Mouse (Mus musculus) kidney, embryonic 15.5 days (tissue): ENCODE measurements around the gene Phka1. TPM values are rescaled to one million over a fixed set of nuclear protein-coding genes. Genes with fewer than 3 reads are reported as not detected.
A peak's percentile ranks its signal among the peaks of the same experiment; 100 is the strongest.
"Not testable (repeated sequence)": the region's sequence is repeated elsewhere in the genome, so short reads cannot be mapped to it uniquely, and the experiment has no call there.

ENCODE experiments used
- ATAC-seq: fragments of 200-750 bp; cut with Nextera tagmentation; replicated peaks from 2 replicates; pipeline ENCODE4 v1.8.0; 2017; ENCODE audit warnings: moderate TSS enrichment; ENCODE audit not compliant: low FRiP score
- H3K27ac ChIP-seq: fragments of 300-500 bp; sonication (generic); 2 replicates; pipeline ENCODE4 v1.5.1; 2015; ENCODE audit warnings: mild to moderate bottlenecking, inconsistent platforms
- H3K27me3 ChIP-seq: fragments of 300-500 bp; sonication (generic); 2 replicates; pipeline ENCODE4 v1.6.1; 2015; ENCODE audit warnings: inconsistent platforms
- H3K36me3 ChIP-seq: fragments of 300-500 bp; sonication (generic); 2 replicates; pipeline ENCODE4 v1.6.1; 2015; ENCODE audit warnings: inconsistent platforms
- H3K4me1 ChIP-seq: fragments of 300-500 bp; sonication (generic); 2 replicates; pipeline ENCODE4 v1.6.1; 2015; ENCODE audit warnings: inconsistent platforms
- H3K4me2 ChIP-seq: fragments of 300-500 bp; sonication (generic); 2 replicates; pipeline ENCODE4 v1.6.1; 2015; ENCODE audit warnings: moderate library complexity, mild to moderate bottlenecking, inconsistent platforms
- H3K4me3 ChIP-seq: fragments of 300-500 bp; sonication (generic); replicated peaks from 2 replicates; pipeline ENCODE4 v1.5.1; 2015; ENCODE audit warnings: mild to moderate bottlenecking, inconsistent platforms
- H3K9ac ChIP-seq: fragments of 300-500 bp; sonication (generic); 2 replicates; pipeline ENCODE4 v1.6.1; 2015; ENCODE audit warnings: mild to moderate bottlenecking, inconsistent platforms
- H3K9me3 ChIP-seq: fragments of 300-500 bp; sonication (generic); replicated peaks from 2 replicates; pipeline ENCODE4 v1.6.1; 2016; ENCODE audit warnings: inconsistent platforms
- WGBS: fragments of 180-500 bp; shearing (Covaris S2); methylation state at CpG from one replicate; pipeline ENCODE4 v1.1.7; 2015; ENCODE audit warnings: mixed read lengths; 5-methylcytosine and 5-hydroxymethylcytosine counted together
- polyA plus RNA-seq: library from polyadenylated mRNA; unstranded; fragments of >200 nt; fragmentation: Nextera tagmentation; extraction: Ambion mirVana; gene quantifications from 2 replicates; pipeline ENCODE4 v1.2.1, GENCODE M21; 2015

Phka1 gene
- polyA plus RNA-seq, result 7.9 and 8.1 TPM in 2 replicates

DNA sequence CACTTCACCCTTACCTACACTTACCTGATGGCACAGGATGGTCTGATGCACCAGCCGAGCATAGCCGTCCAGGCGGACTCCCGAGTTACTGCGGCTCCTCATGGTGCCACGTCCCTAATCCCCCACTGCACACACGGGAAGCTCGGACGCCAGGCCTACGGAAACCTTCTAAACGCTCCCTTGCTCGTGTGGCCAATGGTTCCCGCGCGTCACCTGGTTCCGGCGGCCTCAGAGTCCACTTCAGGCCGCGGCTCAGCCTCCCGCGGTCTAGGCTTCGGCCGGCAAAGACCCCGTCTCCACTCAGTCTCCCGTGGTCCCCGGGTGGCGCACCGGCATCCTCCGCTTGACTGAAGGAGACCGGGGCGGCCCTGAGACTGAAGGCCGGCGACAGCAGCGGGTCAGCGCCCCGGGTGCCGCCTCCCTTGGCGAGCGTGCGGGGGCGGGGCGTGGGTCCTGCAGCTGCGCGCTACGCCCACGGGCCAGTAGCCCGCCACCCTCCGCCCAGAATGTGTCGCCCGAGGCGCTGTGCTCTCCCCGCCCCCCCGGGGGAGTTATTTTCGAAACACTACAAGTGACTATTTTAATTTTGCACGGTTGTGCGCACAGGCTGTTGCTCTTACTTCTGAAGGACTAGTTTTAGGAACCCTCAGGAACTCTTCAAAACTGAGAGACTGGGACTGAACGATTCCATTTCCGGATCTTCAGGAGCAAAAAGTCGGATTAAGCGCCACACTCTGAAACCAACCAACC, at the start of gene Phka1:
Gene Phka1 (minus strand): TSS at position 424 of the 750 bp plus-strand sequence.
- 0 out of 2 replicates have a peak within 1 kb of the TSS, but pooled peaks have one; percentile 14 for H3K27ac ChIP-seq
- H3K27me3 ChIP-seq, result peaks cover 37% of the 10 kb centered on the region

DNA sequence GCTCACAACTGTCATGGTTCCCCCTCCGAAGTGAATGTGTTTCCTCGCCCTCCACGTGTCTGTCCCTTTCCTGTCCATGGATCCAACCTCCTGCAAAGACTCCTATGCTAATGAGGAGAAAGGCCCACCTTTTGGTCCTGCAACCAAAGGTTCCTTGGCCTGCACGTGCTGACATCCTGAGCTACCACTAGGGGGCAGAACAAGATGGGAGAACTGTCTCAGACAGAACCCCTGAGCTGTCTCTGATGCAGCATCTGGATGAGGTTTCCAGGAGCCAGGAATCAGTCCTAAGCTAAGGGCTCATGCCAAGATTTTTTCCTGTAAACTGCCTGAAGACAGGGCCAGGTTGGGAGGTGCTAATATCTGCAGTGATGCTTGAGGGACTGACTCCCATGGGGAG, 45.2 kb upstream of the Phka1 start:
- not testable (repeated sequence) for H3K27ac ChIP-seq, H3K4me2 ChIP-seq, H3K9me3 ChIP-seq, H3K27me3 ChIP-seq, H3K36me3 ChIP-seq, H3K4me3 ChIP-seq, H3K9ac ChIP-seq, ATAC-seq, H3K4me1 ChIP-seq
- WGBS, result 22% methylated on average over 4 of the region's 4 CpGs

More for the DNA sequence above, at the start of gene Phka1:
- Histone ChIP-seq H3K9me3 (no peaks in the 10 kb centered on the region), H3K9ac (peak within 1 kb of the TSS; percentile 50), H3K4me3 (peak within 1 kb of the TSS; percentile 56), H3K4me2 (peak within 1 kb of the TSS; percentile 61), H3K4me1 (peaks cover 4% of the 10 kb centered on the region; the same call in 1 of the 2 replicates), H3K36me3 (no peaks in the 10 kb centered on the region)
- ATAC-seq, result peak; percentile 94
- WGBS, result 21% methylated on average over 60 of the region's 60 CpGs

DNA sequence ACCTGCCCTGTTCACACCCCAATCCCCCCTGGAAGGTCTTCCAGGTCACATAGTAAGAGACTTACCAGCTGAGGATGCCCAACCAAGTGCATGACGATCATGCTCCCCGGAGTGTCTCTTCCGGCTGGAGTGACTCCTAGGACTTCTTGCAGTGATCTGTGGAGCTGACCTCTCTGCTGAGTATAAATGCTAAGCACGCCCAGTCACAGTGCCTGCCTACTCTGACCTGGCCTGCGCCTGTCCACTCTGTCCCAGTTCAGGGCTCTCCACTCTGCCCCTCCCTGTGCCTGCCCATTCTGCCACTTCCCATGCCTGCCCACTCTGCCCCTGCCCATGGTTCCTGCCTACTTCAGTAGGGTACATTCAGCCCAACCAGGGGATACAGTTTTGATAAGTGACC, 42.8 kb upstream of the Phka1 start, which contains the start of gene Gm3880:
Gene Gm3880 (minus strand): TSS at position 101 of the 400 bp plus-strand sequence.
- H3K9me3 ChIP-seq, H3K4me1 ChIP-seq: not testable (repeated sequence)
- 85% methylated on average over 5 of the region's 5 CpGs for WGBS

DNA sequence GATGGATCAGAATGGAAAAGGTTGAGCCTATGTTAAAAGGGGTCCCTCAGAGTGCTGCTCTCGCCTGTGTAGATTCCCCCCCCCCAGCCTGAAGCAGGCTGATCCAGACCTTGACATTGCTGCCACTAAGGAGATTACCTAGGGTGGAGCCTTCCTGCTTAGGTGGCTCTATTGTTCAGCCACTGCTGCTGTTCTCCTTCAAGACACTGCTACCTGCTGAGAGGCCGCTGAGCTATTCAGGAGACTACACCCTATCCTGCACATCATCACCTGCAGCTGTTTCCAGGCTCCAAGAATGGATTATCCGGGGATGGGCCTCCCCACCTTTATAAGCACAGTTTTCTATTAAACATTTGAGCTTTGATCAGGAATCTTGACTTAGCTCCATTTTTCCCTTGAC, 40.7 kb upstream of the Phka1 start:
- H3K27ac ChIP-seq, H3K4me1 ChIP-seq, ATAC-seq: not testable (repeated sequence)

More for the DNA sequence above, 42.8 kb upstream of the Phka1 start, which contains the start of gene Gm3880:
- H3K4me3 ChIP-seq, H3K27me3 ChIP-seq, H3K36me3 ChIP-seq, H3K9ac ChIP-seq, H3K27ac ChIP-seq, H3K4me2 ChIP-seq, ATAC-seq: not testable (repeated sequence)

DNA sequence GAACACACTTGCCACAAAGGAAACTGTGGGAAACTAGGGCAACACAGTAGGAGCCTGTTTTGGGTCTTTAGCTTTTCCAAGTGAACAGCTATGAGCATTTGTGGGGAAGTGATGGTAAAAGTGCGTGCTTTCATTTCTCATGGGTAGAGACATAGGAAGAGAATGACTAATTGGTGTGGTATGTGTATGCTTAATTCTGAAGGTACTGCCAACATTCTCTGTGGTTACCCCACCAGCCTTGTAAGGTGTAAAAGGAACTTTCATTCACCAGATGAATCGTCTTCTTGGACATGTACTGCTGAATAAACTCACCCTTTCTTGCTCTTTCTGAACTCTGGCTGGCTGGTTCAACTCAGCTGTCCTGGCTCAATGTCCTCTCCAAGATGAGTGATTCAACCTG, 22.6 kb upstream of the Phka1 start:
- H3K9me3 ChIP-seq, result no peaks in the 10 kb centered on the region
- no peak overlapping the region for H3K27ac ChIP-seq
- peaks cover 6% of the 10 kb centered on the region; the same call in 1 of the 2 replicates for H3K27me3 ChIP-seq
- 78% methylated on average over 2 of the region's 2 CpGs for WGBS
- ATAC-seq, result no peak
- H3K4me1 ChIP-seq, result no peaks in the 10 kb centered on the region
- no peaks in the 10 kb centered on the region for H3K36me3 ChIP-seq
- H3K4me2 ChIP-seq, result no peak overlapping the region
- H3K4me3 ChIP-seq, result no peak overlapping the region
- no peak overlapping the region for H3K9ac ChIP-seq

More for the DNA sequence above, 40.7 kb upstream of the Phka1 start:
- H3K36me3 ChIP-seq, H3K9me3 ChIP-seq, H3K9ac ChIP-seq, H3K4me3 ChIP-seq, H3K27me3 ChIP-seq, H3K4me2 ChIP-seq: not testable (repeated sequence)
- 64% methylated on average over 3 of the region's 3 CpGs for WGBS

DNA sequence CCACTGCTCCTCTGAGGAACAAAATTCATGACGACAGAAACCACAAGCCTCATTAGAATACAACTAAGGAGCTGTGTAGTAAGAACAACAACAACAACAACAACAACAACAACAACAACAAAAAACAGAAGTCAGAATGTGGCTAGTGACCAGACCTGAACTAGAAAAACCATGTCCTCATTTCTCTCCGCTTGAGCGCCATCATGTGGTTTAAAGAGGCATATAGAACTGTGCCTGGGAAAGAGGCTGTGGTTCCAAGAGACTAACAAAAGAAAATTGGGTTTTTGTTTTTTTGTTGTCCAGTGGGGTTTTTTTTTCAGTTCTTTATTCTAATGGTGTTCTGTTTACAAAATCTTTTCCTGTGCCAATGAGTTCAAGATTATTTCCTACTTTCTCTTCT, 16.7 kb upstream of the Phka1 start:
- no peaks in the 10 kb centered on the region for H3K4me1 ChIP-seq
- H3K27me3 ChIP-seq, result no peaks in the 10 kb centered on the region
- no peak overlapping the region for H3K4me2 ChIP-seq
- 22% methylated on average over 3 of the region's 3 CpGs for WGBS
- no peak for ATAC-seq
- no peaks in the 10 kb centered on the region for H3K9me3 ChIP-seq
- no peak overlapping the region for H3K27ac ChIP-seq
- no peaks in the 10 kb centered on the region for H3K36me3 ChIP-seq
- H3K9ac ChIP-seq, result no peak overlapping the region
- no peak overlapping the region for H3K4me3 ChIP-seq

DNA sequence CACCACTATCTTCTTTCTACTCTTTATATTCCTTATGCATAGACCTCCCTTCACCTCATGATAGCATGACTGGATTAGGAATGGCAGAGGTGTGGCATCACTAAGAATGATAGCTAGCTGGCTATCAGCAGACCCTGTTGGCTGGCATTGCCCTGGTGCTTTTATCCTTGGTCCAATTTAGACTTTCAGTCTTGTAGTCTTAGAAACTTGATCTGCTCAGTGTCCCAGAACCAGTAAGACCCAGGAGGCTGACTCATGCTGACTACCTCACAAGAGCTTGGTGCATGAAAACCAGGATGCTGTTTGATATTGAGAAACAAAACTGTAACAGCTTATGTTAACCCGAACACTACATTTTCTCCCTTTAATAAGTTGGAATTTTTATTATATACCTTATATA, 1.6 kb upstream of the Phka1 start:
- 86% methylated on average over 1 of the region's 1 CpGs for WGBS
- no peak overlapping the region for H3K27ac ChIP-seq
- H3K27me3 ChIP-seq, result peaks cover 37% of the 10 kb centered on the region
- no peak for ATAC-seq
- no peak overlapping the region for H3K9ac ChIP-seq
- no peaks in the 10 kb centered on the region for H3K9me3 ChIP-seq
- H3K4me3 ChIP-seq, result no peak overlapping the region
- H3K36me3 ChIP-seq, result no peaks in the 10 kb centered on the region
- H3K4me1 ChIP-seq, result peaks cover 4% of the 10 kb centered on the region; the same call in 1 of the 2 replicates
- H3K4me2 ChIP-seq, result no peak overlapping the region

DNA sequence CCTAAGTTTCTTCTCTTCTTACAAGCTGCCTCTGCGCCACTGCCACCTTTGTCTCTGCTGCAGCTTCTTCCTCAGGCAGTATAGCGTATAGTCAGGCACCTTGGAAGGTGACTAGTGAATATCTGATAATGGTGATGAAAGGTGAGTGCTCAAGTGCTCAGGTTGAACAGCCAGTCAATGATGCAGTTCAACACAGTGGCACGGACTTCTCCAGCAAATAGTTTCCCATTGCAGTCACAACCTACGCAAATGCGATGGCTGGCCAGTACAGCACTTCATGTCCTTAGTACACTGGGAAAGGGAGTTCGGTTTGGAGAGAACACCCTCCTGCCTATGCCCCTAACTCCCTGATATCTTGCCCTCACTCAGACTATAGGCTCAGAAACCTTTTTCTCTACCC, 1.1 kb upstream of the Phka1 start:
- no peak overlapping the region for H3K9ac ChIP-seq
- peaks cover 37% of the 10 kb centered on the region for H3K27me3 ChIP-seq
- ATAC-seq, result no peak
- no peaks in the 10 kb centered on the region for H3K9me3 ChIP-seq
- no peaks in the 10 kb centered on the region for H3K36me3 ChIP-seq
- H3K4me3 ChIP-seq, result peak overlapping the region; percentile 56
- peaks cover 4% of the 10 kb centered on the region; the same call in 1 of the 2 replicates for H3K4me1 ChIP-seq
- whole genome bisulfite sequencing, result 45% methylated on average over 6 of the region's 6 CpGs
- H3K27ac ChIP-seq, result no peak overlapping the region
- peak overlapping the region; percentile 61 for H3K4me2 ChIP-seq

DNA sequence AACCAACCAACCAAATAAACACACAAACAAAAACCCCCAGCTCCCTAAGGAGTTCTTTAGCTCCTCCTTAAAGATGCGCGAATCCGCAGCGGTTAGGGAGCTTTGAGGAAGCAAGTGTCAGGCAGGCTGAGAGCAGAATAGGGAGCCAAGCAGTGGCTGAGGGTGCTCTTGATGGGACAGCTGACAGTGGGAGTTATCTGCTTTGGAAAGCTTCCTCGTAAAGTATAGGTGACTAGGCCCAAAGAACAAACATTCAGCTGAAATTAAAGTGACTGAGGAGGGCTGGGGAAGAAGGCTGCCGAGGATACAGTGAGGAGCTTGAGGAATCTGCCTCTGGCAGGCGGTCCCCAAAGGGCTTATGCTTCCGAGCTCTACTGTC, 516 bp upstream of the Phka1 start:
- no peak overlapping the region for H3K27ac ChIP-seq

DNA sequence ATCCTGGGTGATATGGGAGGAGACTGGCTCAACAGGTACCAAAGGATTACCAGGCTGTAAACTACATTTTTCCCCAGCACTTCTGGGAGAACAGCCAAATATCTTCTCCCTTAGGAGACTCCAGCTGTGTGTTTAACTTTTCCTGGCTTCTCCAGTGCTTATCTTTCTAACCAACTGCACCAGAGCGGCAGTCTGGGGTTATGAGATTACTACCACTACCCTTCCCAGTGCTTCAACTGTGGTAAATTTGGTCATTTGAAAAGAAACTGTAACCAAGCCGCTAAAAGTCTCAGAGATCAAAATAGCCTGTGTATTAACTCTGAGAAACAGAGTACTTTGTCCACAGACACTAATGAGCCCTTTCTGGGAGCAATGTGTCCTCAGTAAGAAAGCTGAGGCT, 42.8 kb downstream of the Phka1 start:
- 77% methylated on average over 2 of the region's 2 CpGs for WGBS
- no peaks in the 10 kb centered on the region for H3K4me1 ChIP-seq
- ATAC-seq, result no peak
- H3K27me3 ChIP-seq, result 0 out of 2 replicates have a peak, but pooled peaks cover 13% of the 10 kb centered on the region
- H3K9me3 ChIP-seq, result no peaks in the 10 kb centered on the region
- H3K4me3 ChIP-seq, result no peak overlapping the region
- no peak overlapping the region for H3K27ac ChIP-seq
- H3K9ac ChIP-seq, result no peak overlapping the region
- H3K4me2 ChIP-seq, result no peak overlapping the region
- no peaks in the 10 kb centered on the region; the same call in 1 of the 2 replicates for H3K36me3 ChIP-seq

More for the DNA sequence above, 516 bp upstream of the Phka1 start:
- Histone ChIP-seq H3K4me1 (peaks cover 4% of the 10 kb centered on the region; the same call in 1 of the 2 replicates), H3K27me3 (peaks cover 37% of the 10 kb centered on the region), H3K9me3 (no peaks in the 10 kb centered on the region), H3K4me2 (peak overlapping the region; percentile 61), H3K9ac (peak overlapping the region; percentile 50), H3K4me3 (peak overlapping the region; percentile 56), H3K36me3 (no peaks in the 10 kb centered on the region)
- peak; percentile 43 for ATAC-seq
- WGBS, result 20% methylated on average over 8 of the region's 8 CpGs

DNA sequence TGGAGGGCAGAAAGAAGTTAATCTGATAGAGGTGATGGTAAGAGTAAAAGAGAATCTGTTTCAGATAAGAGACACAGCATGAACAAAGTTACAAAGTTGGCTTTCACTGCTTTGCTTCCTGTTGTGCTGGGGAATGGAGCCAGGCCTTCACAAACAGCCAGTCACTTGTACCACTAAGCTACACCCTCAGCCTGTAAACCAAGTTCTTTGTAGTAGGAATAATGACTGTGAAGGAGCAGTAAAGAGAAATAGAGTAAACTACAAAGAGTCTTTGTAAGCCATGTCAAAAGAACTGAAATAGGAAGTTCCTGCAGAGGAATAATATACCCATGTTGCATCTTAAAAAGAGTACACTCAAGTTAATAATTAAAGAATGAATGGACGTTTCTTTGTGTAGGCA, 55.5 kb downstream of the Phka1 start:
- no peak for ATAC-seq
- no peaks in the 10 kb centered on the region for H3K36me3 ChIP-seq

DNA sequence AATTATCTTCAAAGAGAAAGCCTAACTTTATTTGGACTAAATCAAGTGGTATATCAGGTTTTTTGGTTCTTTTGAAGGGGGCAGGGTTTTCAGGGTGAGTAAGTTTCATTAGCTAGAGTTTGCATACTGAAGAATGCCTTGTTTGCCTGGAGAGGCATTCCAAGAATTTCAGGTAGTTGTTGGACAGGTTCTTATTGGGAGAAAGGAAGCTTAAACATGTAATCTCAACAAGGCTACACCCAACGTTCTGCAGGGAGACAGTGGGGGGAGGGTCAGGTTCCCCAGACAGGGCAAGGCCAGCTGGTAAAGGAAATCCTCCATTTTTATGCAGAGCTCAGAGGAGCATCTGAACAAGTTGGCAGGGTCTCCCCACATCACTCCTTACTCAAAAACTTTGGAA, 72.9 kb downstream of the Phka1 start:
- H3K4me3 ChIP-seq, result no peak overlapping the region
- no peaks in the 10 kb centered on the region for H3K9me3 ChIP-seq
- no peaks in the 10 kb centered on the region for H3K4me1 ChIP-seq
- no peaks in the 10 kb centered on the region for H3K27me3 ChIP-seq
- WGBS, result 24% methylated on average over 1 of the region's 1 CpGs
- H3K27ac ChIP-seq, result no peak overlapping the region
- H3K36me3 ChIP-seq, result no peaks in the 10 kb centered on the region
- no peak for ATAC-seq
- H3K9ac ChIP-seq, result no peak overlapping the region
- H3K4me2 ChIP-seq, result no peak overlapping the region

More for the DNA sequence above, 55.5 kb downstream of the Phka1 start:
- no peak overlapping the region for H3K4me3 ChIP-seq
- H3K4me2 ChIP-seq, result no peak overlapping the region
- no peak overlapping the region for H3K27ac ChIP-seq
- H3K4me1 ChIP-seq, result no peaks in the 10 kb centered on the region
- no peak overlapping the region for H3K9ac ChIP-seq
- H3K27me3 ChIP-seq, result peaks cover 21% of the 10 kb centered on the region
- WGBS, result 71% methylated on average over 1 of the region's 1 CpGs
- no peaks in the 10 kb centered on the region for H3K9me3 ChIP-seq
